Mouse (Mus musculus) forebrain, embryonic 12.5 days (tissue): Measurements from ENCODE around the gene Arnt2. TPM values are rescaled to one million over a fixed set of nuclear protein-coding genes. Genes with fewer than 3 reads are reported as not detected.

Source experiments
- ATAC-seq: fragments of 200-750 bp; cut with Nextera tagmentation; 2 replicates; pipeline ENCODE4 v1.8.0; 2017; ENCODE audit warnings: moderate TSS enrichment; ENCODE audit not compliant: low FRiP score
- H3K27ac ChIP-seq: fragments of 300-500 bp; sonication (generic); 2 replicates; pipeline ENCODE4 v1.5.1; 2016; ENCODE audit warnings: mild to moderate bottlenecking
- H3K27me3 ChIP-seq: fragments of 300-500 bp; sonication (generic); 2 replicates; pipeline ENCODE4 v1.6.1; 2016; ENCODE audit warnings: mild to moderate bottlenecking
- H3K36me3 ChIP-seq: fragments of 300-500 bp; sonication (generic); replicated peaks from 2 replicates; pipeline ENCODE4 v1.6.1; 2016; ENCODE audit warnings: mild to moderate bottlenecking
- H3K4me1 ChIP-seq: fragments of 300-500 bp; sonication (generic); 2 replicates; pipeline ENCODE4 v1.6.1; 2016
- H3K4me2 ChIP-seq: fragments of 300-500 bp; sonication (generic); 2 replicates; pipeline ENCODE4 v1.6.1; 2016; ENCODE audit warnings: mild to moderate bottlenecking, moderate library complexity
- H3K4me3 ChIP-seq: fragments of 300-500 bp; sonication (generic); replicated peaks from 2 replicates; pipeline ENCODE4 v1.5.1; 2016; ENCODE audit warnings: mild to moderate bottlenecking
- H3K9ac ChIP-seq: fragments of 300-500 bp; sonication (generic); 2 replicates; pipeline ENCODE4 v1.6.1; 2016; ENCODE audit warnings: mild to moderate bottlenecking
- H3K9me3 ChIP-seq: fragments of 300-500 bp; sonication (generic); 2 replicates; pipeline ENCODE4 v1.6.1; 2016
- WGBS: fragments of 180-500 bp; shearing (Covaris S2); methylation state at CpG from one replicate; pipeline ENCODE4 v1.1.7; 2016; 5-methylcytosine and 5-hydroxymethylcytosine counted together
- polyA plus RNA-seq: library from polyadenylated mRNA; unstranded; fragments of >200 nt; fragmentation: Nextera tagmentation; extraction: Ambion mirVana; gene quantifications from 2 replicates; pipeline ENCODE4 v1.2.1, GENCODE M21; 2016

Arnt2 gene
- polyA plus RNA-seq, 1 experiment from 2014 or later = 65.9 TPM

GRCm38 (mm10) chr7:84310909-84311311 is 99.1 kb downstream of the Arnt2 start:
- no peak for ATAC-seq
- H3K27ac ChIP-seq = no peak overlapping the region
- H3K36me3 ChIP-seq = peaks cover 40% of the 10 kb centered on the region
- no peak overlapping the region for H3K4me2 ChIP-seq
- no peaks in the 10 kb centered on the region for H3K4me1 ChIP-seq
- 94% methylated on average over 4 of the region's 4 CpGs for WGBS
- no peaks in the 10 kb centered on the region for H3K27me3 ChIP-seq
- H3K4me3 ChIP-seq = no peak overlapping the region
- no peak overlapping the region for H3K9ac ChIP-seq
- no peaks in the 10 kb centered on the region for H3K9me3 ChIP-seq

- Histone ChIP-seq H3K4me2 (no peak overlapping the region), H3K27me3 (no peaks in the 10 kb centered on the region), H3K27ac (no peak overlapping the region), H3K4me1 (no peaks in the 10 kb centered on the region), H3K36me3 (peaks cover 60% of the 10 kb centered on the region), H3K9me3 (no peaks in the 10 kb centered on the region), H3K4me3 (no peak overlapping the region), H3K9ac (no peak overlapping the region)
- no peak for ATAC-seq
- 86% methylated on average over 3 of the region's 3 CpGs for WGBS
These were observed 102.5 kb downstream of the Arnt2 start for GRCm38 (mm10) chr7:84307329-84307925.

- H3K4me1 ChIP-seq = no peaks in the 10 kb centered on the region
- 90% methylated on average over 1 of the region's 1 CpGs for WGBS
- H3K27ac ChIP-seq = no peak overlapping the region
- no peak overlapping the region for H3K4me3 ChIP-seq
- H3K9ac ChIP-seq = no peak overlapping the region
- H3K9me3 ChIP-seq = no peaks in the 10 kb centered on the region
- no peak overlapping the region for H3K4me2 ChIP-seq
- ATAC-seq = no peak
- no peaks in the 10 kb centered on the region for H3K27me3 ChIP-seq
- H3K36me3 ChIP-seq = peaks cover 26% of the 10 kb centered on the region
These were observed 109.7 kb downstream of the Arnt2 start for GRCm38 (mm10) chr7:84300261-84300660.

DNA sequence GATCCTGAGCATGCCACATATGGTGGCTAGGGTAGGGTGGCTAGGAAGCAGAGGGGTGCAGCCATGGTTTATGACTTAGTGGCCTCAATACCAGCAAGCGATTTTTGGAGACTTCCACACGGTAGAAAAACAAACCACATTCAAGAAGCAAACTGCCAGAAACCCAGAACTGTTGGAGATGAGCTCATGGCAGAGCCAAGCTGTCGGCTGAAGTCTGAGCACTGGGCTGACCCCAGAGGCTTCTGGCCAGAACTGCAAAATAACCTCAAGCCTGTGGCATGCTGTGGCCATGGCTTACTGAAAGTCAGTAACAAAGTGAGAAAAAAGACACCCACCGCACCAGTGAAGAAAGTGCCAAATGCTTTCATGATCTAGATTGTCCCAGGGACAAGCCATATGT is 110.4 kb downstream of the Arnt2 start:
- Histone ChIP-seq H3K4me3 (no peak overlapping the region), H3K27me3 (no peaks in the 10 kb centered on the region), H3K36me3 (peaks cover 19% of the 10 kb centered on the region), H3K4me2 (no peak overlapping the region), H3K9ac (no peak overlapping the region), H3K4me1 (no peaks in the 10 kb centered on the region), H3K27ac (no peak overlapping the region), H3K9me3 (no peaks in the 10 kb centered on the region)
- 88% methylated on average over 4 of the region's 4 CpGs for WGBS
- ATAC-seq = no peak

DNA sequence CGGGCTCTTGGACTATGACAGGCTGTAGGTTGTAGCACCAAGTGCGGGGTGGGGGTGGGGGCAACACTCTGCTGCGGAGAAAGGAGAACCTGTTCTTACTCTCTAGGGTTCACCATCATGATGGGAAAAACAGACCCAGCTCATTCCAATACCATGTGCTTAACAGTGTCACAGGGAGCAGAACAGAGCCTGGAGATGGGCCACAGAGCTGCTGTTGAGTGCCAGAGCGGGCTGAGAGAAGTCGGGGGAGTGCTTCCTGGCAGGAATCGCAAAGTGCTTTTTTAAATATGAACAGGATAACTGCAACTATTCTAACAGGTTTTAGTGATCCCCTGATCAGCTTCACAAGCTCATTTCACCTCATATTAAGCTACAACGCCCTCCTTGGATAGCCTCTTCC is 116.9 kb downstream of the Arnt2 start:
- Histone ChIP-seq H3K4me3 (no peak overlapping the region), H3K9ac (no peak overlapping the region), H3K36me3 (peaks cover 38% of the 10 kb centered on the region), H3K4me1 (no peaks in the 10 kb centered on the region), H3K9me3 (no peaks in the 10 kb centered on the region), H3K27ac (no peak overlapping the region), H3K27me3 (no peaks in the 10 kb centered on the region), H3K4me2 (no peak overlapping the region)
- no peak for ATAC-seq
- WGBS = 93% methylated on average over 7 of the region's 7 CpGs

DNA sequence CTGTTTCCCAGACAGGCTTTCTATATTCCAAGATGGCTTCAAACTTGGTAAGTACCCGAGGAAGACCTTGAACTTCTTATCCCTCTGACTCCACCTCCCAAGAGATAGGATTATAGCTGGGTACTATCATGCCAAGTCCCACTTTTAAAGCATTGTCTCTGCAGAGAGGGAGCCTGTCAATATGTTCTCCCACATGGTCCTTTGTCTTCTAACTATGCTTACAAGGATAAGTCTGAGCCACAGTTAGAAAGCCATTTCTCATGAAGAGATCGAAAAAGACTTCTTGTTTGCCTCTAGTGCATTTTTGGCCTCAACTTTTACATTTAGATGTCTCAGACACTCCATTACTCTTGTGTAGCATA is 122.8 kb downstream of the Arnt2 start:
- no peak overlapping the region for H3K4me3 ChIP-seq
- no peaks in the 10 kb centered on the region for H3K27me3 ChIP-seq
- ATAC-seq = no peak
- WGBS = 72% methylated on average over 2 of the region's 2 CpGs
- H3K9me3 ChIP-seq = no peaks in the 10 kb centered on the region
- H3K36me3 ChIP-seq = peaks cover 42% of the 10 kb centered on the region
- peak overlapping the region; percentile 33; the same call in 1 of the 2 replicates for H3K27ac ChIP-seq
- H3K9ac ChIP-seq = no peak overlapping the region
- no peak overlapping the region for H3K4me2 ChIP-seq
- H3K4me1 ChIP-seq = no peaks in the 10 kb centered on the region

- ATAC-seq = no peak; the same call in 1 of the 2 replicates
- no peaks in the 10 kb centered on the region for H3K4me1 ChIP-seq
- H3K27ac ChIP-seq = peak overlapping the region; percentile 59; the same call in 1 of the 2 replicates
- 81% methylated on average over 8 of the region's 8 CpGs for WGBS
- peaks cover 47% of the 10 kb centered on the region for H3K36me3 ChIP-seq
- no peaks in the 10 kb centered on the region for H3K9me3 ChIP-seq
- no peak overlapping the region for H3K4me2 ChIP-seq
- H3K9ac ChIP-seq = no peak overlapping the region
- H3K27me3 ChIP-seq = no peaks in the 10 kb centered on the region
- no peak overlapping the region for H3K4me3 ChIP-seq
These were observed 123.3 kb downstream of the Arnt2 start for GRCm38 (mm10) chr7:84286526-84287225.

GRCm38 (mm10) chr7:84285790-84286189 is 124.2 kb downstream of the Arnt2 start:
- no peaks in the 10 kb centered on the region for H3K4me1 ChIP-seq
- no peak overlapping the region for H3K4me2 ChIP-seq
- no peaks in the 10 kb centered on the region for H3K9me3 ChIP-seq
- H3K27ac ChIP-seq = no peak overlapping the region
- no peaks in the 10 kb centered on the region for H3K27me3 ChIP-seq
- no peak overlapping the region for H3K9ac ChIP-seq
- no peak overlapping the region for H3K4me3 ChIP-seq
- 92% methylated on average over 7 of the region's 7 CpGs for WGBS
- H3K36me3 ChIP-seq = peaks cover 52% of the 10 kb centered on the region
- no peak for ATAC-seq

GRCm38 (mm10) chr7:84284974-84285373 is 125.0 kb downstream of the Arnt2 start:
- no peak overlapping the region for H3K9ac ChIP-seq
- H3K4me3 ChIP-seq = no peak overlapping the region
- WGBS = 88% methylated on average over 3 of the region's 3 CpGs
- no peak overlapping the region for H3K27ac ChIP-seq
- H3K4me2 ChIP-seq = no peak overlapping the region
- H3K4me1 ChIP-seq = no peaks in the 10 kb centered on the region
- no peaks in the 10 kb centered on the region for H3K9me3 ChIP-seq
- no peak for ATAC-seq
- H3K36me3 ChIP-seq = peaks cover 55% of the 10 kb centered on the region
- H3K27me3 ChIP-seq = no peaks in the 10 kb centered on the region

DNA sequence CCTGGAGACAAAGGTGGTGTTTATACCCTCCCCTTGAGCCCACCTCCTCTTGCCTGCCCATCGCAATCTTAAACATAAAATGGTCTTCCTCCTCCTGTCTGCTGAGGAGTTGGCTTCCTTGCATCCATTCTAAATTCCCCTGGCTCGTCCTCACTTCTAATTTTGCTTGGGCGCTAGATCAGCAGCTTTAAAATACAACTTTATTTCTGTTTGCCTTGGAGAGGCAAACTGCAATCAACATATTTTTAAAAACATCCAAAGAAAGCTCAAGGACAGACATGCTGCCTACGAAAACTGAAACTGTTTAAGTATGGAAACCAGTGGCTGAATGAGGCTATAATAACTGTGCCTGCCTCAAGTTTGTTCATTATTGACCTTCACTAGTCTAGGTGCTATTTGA is 127.7 kb downstream of the Arnt2 start:
- Histone ChIP-seq H3K9me3 (no peaks in the 10 kb centered on the region), H3K4me2 (no peak overlapping the region), H3K9ac (no peak overlapping the region), H3K4me3 (no peak overlapping the region), H3K27ac (no peak overlapping the region), H3K4me1 (no peaks in the 10 kb centered on the region), H3K27me3 (no peaks in the 10 kb centered on the region), H3K36me3 (peaks cover 52% of the 10 kb centered on the region)
- no peak for ATAC-seq
- WGBS = 90% methylated on average over 4 of the region's 4 CpGs

GRCm38 (mm10) chr7:84279231-84279630 is 130.7 kb downstream of the Arnt2 start:
- Histone ChIP-seq H3K27me3 (no peaks in the 10 kb centered on the region), H3K27ac (no peak overlapping the region), H3K4me3 (no peak overlapping the region), H3K4me1 (no peaks in the 10 kb centered on the region), H3K9me3 (no peaks in the 10 kb centered on the region), H3K36me3 (peaks cover 65% of the 10 kb centered on the region), H3K9ac (no peak overlapping the region), H3K4me2 (no peak overlapping the region)
- WGBS = 85% methylated on average over 1 of the region's 1 CpGs
- no peak for ATAC-seq

DNA sequence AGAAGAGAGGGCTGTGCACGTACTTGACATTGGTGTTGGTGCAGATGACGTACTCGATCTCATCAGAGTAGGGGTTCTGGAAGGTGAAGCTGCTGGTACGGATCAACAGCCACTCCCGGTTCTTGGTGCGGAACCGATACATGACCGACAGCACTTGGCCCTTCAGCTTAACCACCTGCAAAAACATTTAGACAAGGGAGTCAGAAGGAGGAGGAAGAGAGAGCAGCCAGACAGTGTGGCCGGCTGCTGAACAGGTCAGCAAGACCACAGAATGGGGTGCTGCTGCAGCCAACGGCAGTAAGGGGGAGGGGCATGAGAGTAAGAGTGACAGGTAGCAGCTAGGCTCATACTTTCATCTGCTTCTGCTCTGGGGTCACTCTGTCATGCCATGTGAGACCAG is 134.7 kb downstream of the Arnt2 start:
- Histone ChIP-seq H3K36me3 (peaks cover 71% of the 10 kb centered on the region), H3K27ac (no peak overlapping the region), H3K4me3 (no peak overlapping the region), H3K27me3 (no peaks in the 10 kb centered on the region), H3K9ac (no peak overlapping the region), H3K4me2 (no peak overlapping the region), H3K9me3 (no peaks in the 10 kb centered on the region), H3K4me1 (no peaks in the 10 kb centered on the region)
- WGBS = 88% methylated on average over 10 of the region's 10 CpGs
- no peak for ATAC-seq

DNA sequence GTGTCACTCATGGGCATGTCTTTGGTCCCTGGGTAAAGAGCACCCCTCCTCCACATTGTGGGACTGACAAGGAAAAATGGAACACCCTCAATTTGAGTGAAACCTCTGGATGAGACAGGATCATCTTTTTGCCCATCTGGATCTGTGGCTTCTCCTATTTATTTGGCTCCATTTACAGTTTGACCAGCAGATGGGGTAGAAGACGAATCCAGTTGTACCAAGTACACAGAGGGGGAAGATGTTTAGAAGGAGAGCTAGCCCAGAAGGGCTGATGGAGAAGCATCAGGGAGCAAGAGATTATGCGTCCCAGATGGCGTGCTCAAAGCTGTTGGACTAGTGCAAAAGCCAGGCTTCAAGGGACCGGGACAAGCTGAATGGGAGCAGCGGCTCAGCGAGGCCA is 136.0 kb downstream of the Arnt2 start:
- WGBS = 80% methylated on average over 6 of the region's 6 CpGs

More for the DNA sequence above, 136.0 kb downstream of the Arnt2 start:
- Histone ChIP-seq H3K4me3 (no peak overlapping the region), H3K27ac (peak overlapping the region; percentile 8; the same call in 1 of the 2 replicates), H3K36me3 (peaks cover 71% of the 10 kb centered on the region), H3K9ac (no peak overlapping the region), H3K9me3 (no peaks in the 10 kb centered on the region), H3K4me2 (no peak overlapping the region), H3K4me1 (no peaks in the 10 kb centered on the region), H3K27me3 (no peaks in the 10 kb centered on the region)
- no peak for ATAC-seq
